33 mouse cellular contexts compared by ENCODE assay signal in the genomic region with DNA sequence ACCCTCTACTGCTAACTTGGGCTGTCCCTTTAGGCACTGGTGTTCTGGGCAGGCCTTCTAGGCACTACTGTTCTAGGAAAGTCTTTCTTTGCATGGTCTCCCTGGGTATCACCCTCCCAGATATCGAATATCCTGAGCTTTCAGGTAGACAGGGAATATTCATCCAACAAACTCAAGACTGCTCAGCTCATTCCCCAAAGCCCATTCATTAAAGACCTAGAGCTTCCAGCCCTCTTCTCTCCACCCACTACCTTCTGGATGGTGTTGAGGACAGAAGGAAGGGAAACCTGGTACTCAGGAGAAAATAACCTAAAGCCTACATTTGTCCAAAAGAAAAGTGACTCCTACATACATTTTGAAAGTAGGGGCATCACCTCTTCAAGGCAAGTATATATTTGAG.
"Had no signal": no experiment of that assay in that cellular context is flagged by ENCODE, and none has a peak within 500 bp of the region (broad histone marks: within the 10 kb centered on the region; RNA-seq: fewer than 3 reads in every experiment).

No protein-coding gene starts in this region.

- ATAC-seq: hindbrain, embryonic 16.5 days; hindbrain, postnatal 0 days; inflammation-experienced regulatory T-cells, adult 6 months; intestine, embryonic 15.5 days; intestine, embryonic 16.5 days; intestine, postnatal 0 days had no signal

- H3K4me2 ChIP-seq: heart, embryonic 12.5 days; heart, embryonic 13.5 days; heart, embryonic 15.5 days; hindbrain, embryonic 13.5 days; hindbrain, embryonic 14.5 days; hindbrain, embryonic 15.5 days; intestine, embryonic 15.5 days; kidney, embryonic 15.5 days had no signal

- H3K9me3 ChIP-seq: heart, embryonic 12.5 days; heart, embryonic 13.5 days; heart, embryonic 15.5 days; hindbrain, embryonic 10.5 days; hindbrain, embryonic 13.5 days; hindbrain, embryonic 15.5 days; intestine, embryonic 15.5 days; kidney, embryonic 15.5 days had no signal

- H3K9ac ChIP-seq: heart, embryonic 12.5 days; heart, embryonic 13.5 days; heart, embryonic 15.5 days; hindbrain, embryonic 13.5 days; hindbrain, embryonic 14.5 days; hindbrain, embryonic 15.5 days; intestine, embryonic 15.5 days; kidney, embryonic 15.5 days had no signal

- H3K4me1 ChIP-seq: heart, embryonic 12.5 days; heart, embryonic 13.5 days; heart, embryonic 15.5 days; hindbrain, embryonic 10.5 days; hindbrain, embryonic 13.5 days; hindbrain, embryonic 15.5 days; intestine, embryonic 15.5 days; kidney, embryonic 15.5 days had no signal

- H3K4me3 ChIP-seq: heart, embryonic 12.5 days; heart, embryonic 13.5 days; heart, embryonic 15.5 days; hindbrain, embryonic 10.5 days; hindbrain, embryonic 13.5 days; hindbrain, embryonic 15.5 days; intestine, embryonic 15.5 days; kidney, embryonic 15.5 days; layer of hippocampus, adult 2 months; left cerebral cortex, adult 2 months had no signal

- H3K27me3 ChIP-seq: heart, embryonic 12.5 days; heart, embryonic 13.5 days; heart, embryonic 15.5 days; hindbrain, embryonic 13.5 days; hindbrain, embryonic 15.5 days; intestine, embryonic 15.5 days; kidney, embryonic 15.5 days had no signal

- H3K36me3 ChIP-seq: heart, embryonic 12.5 days; heart, embryonic 13.5 days; heart, embryonic 15.5 days; hindbrain, embryonic 10.5 days; hindbrain, embryonic 13.5 days; hindbrain, embryonic 15.5 days; intestine, embryonic 15.5 days; kidney, embryonic 15.5 days had no signal

- DNase-seq: heart, postnatal 10 days; heart, postnatal 14 days; heart, postnatal 36 days; heart, postnatal 4 days; kidney, adult 11 months; kidney, adult 18-20 months; kidney, adult 2 months; kidney, adult 8-10 months; kidney, adult 9 months; kidney, postnatal 10 days; kidney, postnatal 14 days; kidney, postnatal 25 days; kidney, postnatal 36 days; kidney, postnatal 4 days; layer of hippocampus, adult 9-11 months; layer of hippocampus, postnatal 36 days had no signal

- H3K27ac ChIP-seq: heart, embryonic 13.5 days; heart, embryonic 15.5 days; hindbrain, embryonic 10.5 days; hindbrain, embryonic 13.5 days; hindbrain, embryonic 14.5 days; hindbrain, embryonic 15.5 days; hindbrain, postnatal 0 days; intestine, embryonic 15.5 days; kidney, embryonic 15.5 days; kidney, postnatal 0 days; layer of hippocampus, adult 2 months; left cerebral cortex, adult 2 months had no signal
